Mouse (Mus musculus) midbrain, embryonic 11.5 days (tissue): ENCODE results near the gene Shld2. TPM values are rescaled to one million over a fixed set of nuclear protein-coding genes. Genes with fewer than 3 reads are reported as not detected.

Experiments used
- ATAC-seq: fragments of 200-750 bp; cut with Nextera tagmentation; 2 replicates; pipeline ENCODE4 v1.8.0; 2017; ENCODE audit warnings: moderate TSS enrichment, moderate library complexity; ENCODE audit not compliant: low FRiP score
- DNase-seq: peaks from one replicate; pipeline ENCODE4 v3.0.0; 2015; ENCODE audit warnings: low spot score; ENCODE audit errors: missing footprints
- H3K27ac ChIP-seq: fragments of 300-500 bp; sonication (generic); 2 replicates; pipeline ENCODE4 v1.5.1; 2014; ENCODE audit warnings: low read depth, low read length
- H3K27me3 ChIP-seq: fragments of 300-500 bp; sonication (generic); 2 replicates; pipeline ENCODE4 v1.6.1; 2014; ENCODE audit warnings: mild to moderate bottlenecking, low read length, moderate library complexity, mixed read lengths; ENCODE audit not compliant: control insufficient read depth, insufficient read depth
- H3K36me3 ChIP-seq: fragments of 300-500 bp; sonication (generic); 2 replicates; pipeline ENCODE4 v1.6.1; 2014; ENCODE audit warnings: mild to moderate bottlenecking, low read length, moderate library complexity, mixed read lengths; ENCODE audit not compliant: control insufficient read depth, insufficient read depth
- H3K4me1 ChIP-seq: fragments of 300-500 bp; sonication (generic); 2 replicates; pipeline ENCODE4 v1.6.1; 2014; ENCODE audit warnings: low read length; ENCODE audit not compliant: control insufficient read depth, insufficient read depth
- H3K4me2 ChIP-seq: fragments of 300-500 bp; sonication (generic); 2 replicates; pipeline ENCODE4 v1.6.1; 2014; ENCODE audit warnings: mild to moderate bottlenecking, moderate library complexity
- H3K4me3 ChIP-seq: fragments of 300-500 bp; sonication (generic); 2 replicates; pipeline ENCODE4 v1.5.1; 2014; ENCODE audit warnings: low read depth, low read length
- H3K9ac ChIP-seq: fragments of 300-500 bp; sonication (generic); 2 replicates; pipeline ENCODE4 v1.6.1; 2014; ENCODE audit warnings: low read length
- H3K9me3 ChIP-seq: fragments of 300-500 bp; sonication (generic); 2 replicates; pipeline ENCODE4 v1.6.1; 2016; ENCODE audit warnings: low read length; ENCODE audit not compliant: control insufficient read depth
- WGBS: fragments of 180-500 bp; shearing (Covaris S2); extraction: QIAGEN DNeasy Blood & Tissue Kit; methylation state at CpG from one replicate; pipeline ENCODE4 v1.1.7; 2014; 5-methylcytosine and 5-hydroxymethylcytosine counted together
- polyA plus RNA-seq: library from polyadenylated mRNA; unstranded; fragments of >200 nt; fragmentation: Nextera tagmentation; extraction: Ambion mirVana; gene quantifications from 2 replicates; pipeline ENCODE4 v1.2.1, GENCODE M21; 2014

The Shld2 gene
- polyA plus RNA-seq, 1 experiment from 2014 or later: 8.0 TPM

DNA sequence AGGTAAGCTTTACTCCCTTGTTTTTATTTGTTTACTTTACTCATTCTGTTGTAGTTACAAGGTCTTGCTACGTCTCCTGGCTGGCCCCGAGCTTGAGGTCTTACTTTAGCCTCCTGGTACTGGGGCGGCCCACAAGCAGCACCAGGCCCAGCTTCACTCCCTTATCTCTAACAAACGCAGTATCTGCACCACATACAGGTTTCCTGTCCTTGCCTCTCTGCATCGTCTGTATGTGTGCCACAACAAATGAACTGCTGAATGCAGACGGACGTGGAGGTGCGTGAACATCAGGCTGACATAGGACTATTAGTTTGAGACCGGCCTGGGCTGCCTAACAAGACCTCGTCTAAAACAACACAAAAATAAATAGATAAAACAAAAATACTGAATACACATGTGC lies 70.0 kb downstream of the Shld2 start:
- no peaks in the 10 kb centered on the region for H3K36me3 ChIP-seq
- H3K9me3 ChIP-seq: no peaks in the 10 kb centered on the region
- H3K27ac ChIP-seq: no peak overlapping the region
- H3K9ac ChIP-seq: no peak overlapping the region
- H3K4me3 ChIP-seq: no peak overlapping the region
- 84% methylated on average over 10 of the region's 10 CpGs for WGBS
- DNase-seq (no peak), ATAC-seq (no peak)
- no peak overlapping the region for H3K4me2 ChIP-seq
- H3K27me3 ChIP-seq: no peaks in the 10 kb centered on the region
- H3K4me1 ChIP-seq: no peaks in the 10 kb centered on the region

DNA sequence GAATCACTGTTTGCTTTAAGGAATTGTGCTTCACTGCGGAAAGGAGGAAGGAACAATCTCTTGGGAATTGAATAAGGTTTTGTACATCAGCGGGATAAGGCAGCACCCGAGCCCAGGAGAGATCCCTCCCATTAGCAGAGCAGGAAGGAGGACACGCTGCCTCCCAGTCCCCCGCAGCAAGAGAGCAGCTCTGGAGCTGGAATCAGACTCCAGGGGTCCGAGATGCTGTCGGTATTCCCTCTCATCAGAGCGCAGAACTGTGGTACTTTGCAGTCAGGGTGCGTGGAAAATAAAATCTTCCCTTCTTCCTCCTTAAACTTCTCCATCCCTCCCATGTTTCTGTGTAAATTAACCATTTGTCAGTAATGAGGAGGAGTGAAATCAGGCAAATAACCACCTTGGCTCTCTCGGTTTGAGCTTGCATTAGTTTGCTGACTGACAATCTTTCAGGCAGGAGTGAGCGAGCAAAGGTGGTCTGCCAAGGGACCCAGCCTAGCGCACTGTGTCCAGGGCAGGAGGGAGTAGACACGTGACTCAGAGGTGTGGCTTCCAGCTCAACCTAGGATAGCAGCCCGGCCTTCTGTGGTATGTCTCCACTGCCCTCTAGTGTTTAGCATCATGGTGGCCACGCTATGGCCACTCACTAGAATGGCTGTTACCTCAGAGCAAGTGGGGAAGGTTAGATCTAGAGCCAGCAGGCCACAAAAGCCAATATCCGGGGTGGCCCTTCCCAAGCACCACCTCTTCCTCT lies 75.5 kb downstream of the Shld2 start:
- peak overlapping the region; percentile 28 for H3K4me3 ChIP-seq
- peak overlapping the region; percentile 54; the same call in 1 of the 2 replicates for H3K9ac ChIP-seq
- ATAC-seq (peak; percentile 98), DNase-seq (peak; percentile 92)
- H3K9me3 ChIP-seq: no peaks in the 10 kb centered on the region
- peak overlapping the region; percentile 54 for H3K4me2 ChIP-seq
- H3K27me3 ChIP-seq: no peaks in the 10 kb centered on the region
- H3K27ac ChIP-seq: no peak overlapping the region
- 0 out of 2 replicates have a peak, but pooled peaks cover 3% of the 10 kb centered on the region for H3K4me1 ChIP-seq
- WGBS: 2% methylated on average over 16 of the region's 16 CpGs
- H3K36me3 ChIP-seq: no peaks in the 10 kb centered on the region

DNA sequence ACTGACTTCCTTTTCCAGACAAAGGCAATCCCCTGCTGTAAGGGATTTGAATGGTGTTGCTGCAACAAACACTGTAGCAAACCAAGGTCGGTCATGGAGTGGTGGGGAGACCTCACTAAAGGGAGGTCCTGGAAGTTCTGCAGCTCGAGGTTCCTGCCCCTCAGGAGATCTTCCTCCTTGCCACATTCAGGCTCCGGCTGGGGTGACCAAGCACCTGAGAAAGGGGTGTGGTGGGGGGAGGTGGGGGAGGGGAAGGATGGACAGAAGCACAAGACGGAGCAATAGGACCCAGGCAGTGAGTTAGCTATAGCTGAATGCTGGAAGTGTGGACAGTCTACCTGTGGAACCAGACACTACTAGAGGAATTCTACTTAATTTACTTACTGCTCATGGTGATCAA lies 76.4 kb downstream of the Shld2 start:
- no peaks in the 10 kb centered on the region for H3K9me3 ChIP-seq
- 0 out of 2 replicates have a peak, but pooled peaks cover 3% of the 10 kb centered on the region for H3K4me1 ChIP-seq
- H3K27ac ChIP-seq: no peak overlapping the region
- H3K27me3 ChIP-seq: no peaks in the 10 kb centered on the region
- DNase-seq: no peak
- H3K4me3 ChIP-seq: no peak overlapping the region
- ATAC-seq: no peak
- WGBS: 66% methylated on average over 4 of the region's 4 CpGs
- no peaks in the 10 kb centered on the region for H3K36me3 ChIP-seq
- H3K4me2 ChIP-seq: no peak overlapping the region
- H3K9ac ChIP-seq: no peak overlapping the region

DNA sequence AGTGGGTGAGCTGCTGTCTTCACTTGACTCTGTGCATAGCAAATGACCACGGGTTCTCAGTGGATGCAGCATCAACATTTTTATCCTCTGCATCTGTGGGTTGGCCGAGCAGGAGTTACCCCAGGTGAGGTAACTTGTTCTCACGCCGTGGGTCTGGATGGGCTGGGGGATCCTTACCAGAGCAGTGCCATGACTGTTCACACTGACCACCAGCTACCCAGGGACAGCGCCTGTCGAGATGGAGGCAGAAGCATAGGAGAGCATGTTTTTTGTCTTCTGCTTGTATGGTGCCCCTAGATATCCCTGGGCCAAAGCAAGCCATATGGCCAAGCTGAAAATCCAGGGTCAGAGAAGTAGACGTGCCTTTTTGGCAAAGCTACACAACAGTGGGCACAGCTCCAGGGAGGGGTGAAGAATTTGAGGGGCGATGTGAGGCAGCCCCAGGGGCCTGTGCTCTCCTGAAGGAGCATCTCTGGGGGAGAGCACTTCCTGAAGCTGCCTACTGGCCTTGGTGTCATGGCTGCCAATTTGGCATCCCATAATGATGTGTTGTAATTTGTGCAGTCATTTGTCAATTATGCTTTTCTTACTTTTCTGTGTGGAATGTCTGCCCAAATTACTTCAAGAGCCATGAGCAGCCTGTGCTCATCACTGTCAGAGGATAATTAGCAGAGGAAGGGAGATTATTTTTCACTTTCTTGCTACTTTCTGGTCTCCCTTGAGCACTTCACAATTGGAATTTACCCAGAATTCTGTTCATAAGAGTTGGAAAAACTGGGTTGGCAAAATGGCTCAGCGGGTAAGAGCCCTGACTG lies 77.2 kb downstream of the Shld2 start:
- H3K36me3 ChIP-seq: no peaks in the 10 kb centered on the region
- H3K27me3 ChIP-seq: no peaks in the 10 kb centered on the region
- no peak overlapping the region for H3K4me3 ChIP-seq
- no peaks in the 10 kb centered on the region for H3K9me3 ChIP-seq
- ATAC-seq: no peak
- 0 out of 2 replicates have a peak, but pooled peaks cover 3% of the 10 kb centered on the region for H3K4me1 ChIP-seq
- H3K9ac ChIP-seq: no peak overlapping the region
- no peak overlapping the region for H3K27ac ChIP-seq
- no peak overlapping the region for H3K4me2 ChIP-seq
- DNase-seq: peak; percentile 28
- WGBS: 90% methylated on average over 9 of the region's 9 CpGs

DNA sequence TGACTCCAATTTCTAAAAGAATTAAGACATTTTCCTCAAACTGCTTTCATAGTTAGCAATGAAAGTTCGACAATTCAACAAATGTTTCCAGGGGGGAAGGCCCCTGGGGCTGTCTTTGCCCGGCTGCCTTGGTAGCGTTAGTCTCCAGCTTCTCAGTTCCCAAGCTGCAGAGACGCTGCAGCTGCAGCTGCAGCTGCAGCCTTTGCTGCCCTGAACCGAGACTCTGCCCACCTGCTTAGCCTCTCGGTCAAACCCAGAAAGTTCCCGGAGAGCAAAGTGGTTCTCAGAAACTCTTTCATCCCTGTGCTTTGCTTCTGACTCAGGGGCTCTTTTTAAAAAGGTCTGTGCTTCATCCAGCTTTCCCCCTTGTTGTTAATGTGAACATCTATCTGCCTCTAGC lies 78.0 kb downstream of the Shld2 start:
- Histone ChIP-seq H3K27me3 (no peaks in the 10 kb centered on the region), H3K27ac (no peak overlapping the region), H3K4me1 (0 out of 2 replicates have a peak, but pooled peaks cover 3% of the 10 kb centered on the region), H3K36me3 (no peaks in the 10 kb centered on the region), H3K4me3 (no peak overlapping the region), H3K9ac (no peak overlapping the region), H3K9me3 (no peaks in the 10 kb centered on the region), H3K4me2 (no peak overlapping the region)
- no peak for ATAC-seq
- no peak for DNase-seq
- WGBS: 59% methylated on average over 7 of the region's 7 CpGs

DNA sequence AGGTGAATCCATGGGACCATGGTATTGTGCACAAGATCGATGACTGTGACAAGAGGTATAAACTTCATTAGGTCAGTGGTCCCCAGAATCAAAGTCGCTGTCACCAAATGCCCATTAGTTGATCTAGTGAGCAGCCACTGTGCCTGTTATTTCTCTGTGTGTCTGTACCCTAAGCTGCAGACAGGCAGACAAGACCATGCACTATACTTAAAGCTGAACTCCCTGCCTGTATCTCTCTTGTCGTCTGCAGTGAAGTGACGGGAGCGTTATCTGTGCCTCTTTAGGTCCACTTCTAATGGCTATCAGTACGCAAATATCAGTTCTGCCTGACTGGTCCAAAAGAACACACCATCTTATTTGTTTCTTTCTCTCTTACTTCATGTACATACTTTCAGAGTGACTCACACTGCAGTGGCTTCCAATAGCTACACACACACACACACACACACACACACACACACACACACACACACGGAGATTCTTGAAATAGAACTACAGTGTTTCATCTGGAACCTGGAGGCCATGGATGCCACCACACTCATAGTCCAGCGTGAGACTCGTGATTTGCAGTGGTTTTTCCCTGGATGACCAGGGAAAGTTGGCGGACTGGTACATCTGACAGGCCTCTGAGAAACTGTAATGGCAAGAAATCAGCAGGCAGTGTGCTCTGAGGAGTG lies 81.3 kb downstream of the Shld2 start:
- H3K4me2 ChIP-seq: no peak overlapping the region
- H3K4me3 ChIP-seq: no peak overlapping the region
- no peaks in the 10 kb centered on the region for H3K27me3 ChIP-seq
- 92% methylated on average over 10 of the region's 10 CpGs for WGBS
- no peaks in the 10 kb centered on the region for H3K36me3 ChIP-seq
- H3K27ac ChIP-seq: no peak overlapping the region
- no peak for ATAC-seq
- no peaks in the 10 kb centered on the region for H3K4me1 ChIP-seq
- DNase-seq: peak; percentile 35
- no peak overlapping the region for H3K9ac ChIP-seq
- no peaks in the 10 kb centered on the region for H3K9me3 ChIP-seq

DNA sequence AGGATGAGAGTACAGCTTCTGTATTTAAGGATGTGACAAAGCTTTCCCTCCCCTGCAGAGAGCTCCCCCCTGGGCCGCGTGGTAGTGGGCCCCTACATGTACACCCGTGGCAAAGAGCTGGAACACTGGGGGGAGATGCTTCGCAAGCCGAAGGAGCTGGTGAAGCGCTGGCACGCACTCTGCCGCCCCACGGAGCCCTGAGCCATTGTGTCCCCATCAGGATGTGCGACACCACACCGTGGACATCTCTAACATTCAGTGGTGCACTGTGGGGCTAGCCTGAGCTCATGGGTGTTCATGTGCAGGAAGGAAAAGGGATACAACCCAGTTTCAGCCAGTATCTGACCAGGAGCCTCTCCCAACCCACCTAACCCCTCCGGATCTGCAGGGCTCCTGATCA lies 82.3 kb downstream of the Shld2 start:
- peak; percentile 53 for DNase-seq
- no peaks in the 10 kb centered on the region for H3K4me1 ChIP-seq
- H3K27ac ChIP-seq: no peak overlapping the region
- 80% methylated on average over 12 of the region's 12 CpGs for WGBS
- H3K9me3 ChIP-seq: no peaks in the 10 kb centered on the region
- no peak overlapping the region for H3K4me3 ChIP-seq
- ATAC-seq: no peak
- H3K27me3 ChIP-seq: no peaks in the 10 kb centered on the region
- no peaks in the 10 kb centered on the region for H3K36me3 ChIP-seq
- no peak overlapping the region for H3K9ac ChIP-seq
- no peak overlapping the region for H3K4me2 ChIP-seq

DNA sequence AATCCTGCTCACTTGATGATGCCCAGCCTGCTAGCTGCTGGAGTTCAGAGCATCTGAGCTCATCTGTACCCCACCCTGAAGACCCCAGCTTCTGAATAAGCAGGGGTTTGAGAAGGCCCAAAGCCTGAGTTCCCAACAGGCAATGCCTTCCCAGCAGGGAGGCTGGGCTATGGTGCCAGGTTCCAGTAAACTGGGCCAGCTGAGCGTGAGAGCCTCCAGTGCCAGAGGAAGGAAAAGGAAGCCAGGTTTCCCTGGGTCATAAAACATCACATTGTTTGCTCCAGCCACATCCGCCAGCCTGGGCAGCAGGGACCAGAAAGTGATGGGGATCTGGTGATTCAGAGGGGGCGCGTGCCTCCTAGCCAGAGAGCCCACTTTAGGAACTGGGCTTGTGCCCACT lies 83.7 kb downstream of the Shld2 start:
- H3K27ac ChIP-seq: no peak overlapping the region
- H3K4me2 ChIP-seq: no peak overlapping the region
- H3K27me3 ChIP-seq: peaks cover 2% of the 10 kb centered on the region; the same call in 1 of the 2 replicates
- no peak overlapping the region for H3K4me3 ChIP-seq
- WGBS: 91% methylated on average over 4 of the region's 4 CpGs
- H3K36me3 ChIP-seq: no peaks in the 10 kb centered on the region
- no peaks in the 10 kb centered on the region for H3K9me3 ChIP-seq
- ATAC-seq (no peak), DNase-seq (no peak)
- no peaks in the 10 kb centered on the region for H3K4me1 ChIP-seq
- no peak overlapping the region for H3K9ac ChIP-seq

DNA sequence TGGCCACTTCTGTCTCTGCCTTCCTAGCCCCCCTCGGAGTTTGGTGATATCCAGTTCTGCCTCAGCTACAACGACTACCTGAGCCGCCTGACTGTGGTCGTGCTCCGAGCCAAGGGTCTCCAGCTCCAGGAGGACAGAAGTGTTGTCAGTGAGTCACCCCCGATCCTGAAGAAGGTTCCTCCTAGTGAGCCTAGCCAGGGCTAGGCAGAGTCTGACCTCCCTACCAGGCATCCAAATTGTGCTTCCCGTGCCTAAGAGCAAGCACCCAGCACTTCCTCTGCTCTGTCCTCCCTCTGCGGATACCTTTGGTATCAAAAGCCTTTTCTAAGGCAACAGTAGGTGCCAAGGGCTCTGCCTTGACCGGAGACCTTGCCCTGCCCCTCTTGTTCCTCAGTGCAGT lies 84.3 kb downstream of the Shld2 start:
- Histone ChIP-seq H3K4me2 (no peak overlapping the region), H3K9ac (no peak overlapping the region), H3K36me3 (no peaks in the 10 kb centered on the region), H3K4me3 (no peak overlapping the region), H3K27ac (no peak overlapping the region), H3K9me3 (no peaks in the 10 kb centered on the region), H3K4me1 (no peaks in the 10 kb centered on the region), H3K27me3 (peaks cover 2% of the 10 kb centered on the region)
- DNase-seq (peak; percentile 19), ATAC-seq (no peak)
- WGBS: 89% methylated on average over 9 of the region's 9 CpGs
